Mouse (Mus musculus): ENCODE measurements at regions not wholly inside any gene's neighbourhood (a gene's known extent, or its start where the extent isn't known, plus 50 kb on each side); places are given as distances from the start of the nearest gene placed in this dataset.
A peak's percentile ranks its signal among the peaks of the same experiment; 100 is the strongest.

GRCm38 (mm10) chr10:43666262-43667085 lies 88.4 kb downstream of the Cd24a start:
- Histone ChIP-seq H3K4me2 (ENCODE audit: insufficient read depth, low read depth, poor library complexity, severe bottlenecking) (peak overlapping the region; percentile 90), H3K9ac (ENCODE audit: insufficient read depth, low read depth) (peak overlapping the region; percentile 68), H3K79me2 (replicated peaks; ENCODE audit: control insufficient read depth, extremely low read depth, insufficient read depth, poor library complexity, severe bottlenecking) (no peaks in the 10 kb centered on the region), H3K27me3 (replicated peaks) (peaks cover 3% of the 10 kb centered on the region), H3K36me3 (replicated peaks in 1 of 2; ENCODE audit: control insufficient read depth in 1 of 2, insufficient read depth in 1 of 2, low read length in 1 of 2) (no peaks in the 10 kb centered on the region), H3K4me3 (replicated peaks in 1 of 3; ENCODE audit: low read depth in 2 of 3, low read length in 2 of 3, poor library complexity in 1 of 3) (peak overlapping the region in 1 of 3 experiments; percentile 63), H3K4me1 (ENCODE audit: control insufficient read depth in 1 of 2, insufficient read depth in 2 of 2) (peaks cover 0 to 38% of the 10 kb centered on the region in 2 experiments; a peak in 2 of 4 replicates), H3K9me3 (replicated peaks; ENCODE audit: low read length) (no peaks in the 10 kb centered on the region), H3K27ac (ENCODE audit: insufficient read depth, low read depth) (no peak overlapping the region)
- DNase-seq (ENCODE audit: extremely low read depth) = no peak
- dilution Hi-C loops (cut with MboI; ENCODE audit: extremely low pct_ligation_motif_present, extremely low pct_unique_long_range_greater_than_20kb, low sequenced_read_pairs) = no loop called here
- in situ Hi-C loops (cut with MboI; ENCODE audit: low pct_ligation_motif_present, low pct_unique_long_range_greater_than_20kb, low sequenced_read_pairs) = no loop called here
- TF ChIP-seq MEF2A (IDR thresholded peaks at IDR 0.05; ENCODE audit: borderline replicate concordance, low read depth, low read length) (no peak), KAT2A (IDR thresholded peaks at IDR 0.05; ENCODE audit: insufficient replicate concordance, low read length) (no peak)

GRCm38 (mm10) chr10:43667086-43667690 lies 89.1 kb downstream of the Cd24a start:
- Histone ChIP-seq H3K9ac (ENCODE audit: insufficient read depth, low read depth) (peak overlapping the region; percentile 68), H3K36me3 (replicated peaks in 1 of 2; ENCODE audit: control insufficient read depth in 1 of 2, insufficient read depth in 1 of 2, low read length in 1 of 2) (no peaks in the 10 kb centered on the region)

GRCm38 (mm10) chr10:43667732-43668247 lies 89.7 kb downstream of the Cd24a start:
- DNase-seq (ENCODE audit: extremely low read depth) = no peak
- Histone ChIP-seq H3K4me1 (ENCODE audit: control insufficient read depth in 1 of 2, insufficient read depth in 2 of 2) (peaks cover 4 to 51% of the 10 kb centered on the region in 2 experiments; a peak in 2 of 4 replicates), H3K4me3 (replicated peaks in 1 of 3; ENCODE audit: low read depth in 2 of 3, low read length in 2 of 3, poor library complexity in 1 of 3) (peak overlapping the region in 2 of 3 experiments; percentile 30 to 63), H3K27ac (ENCODE audit: insufficient read depth, low read depth) (peak overlapping the region; percentile 37; the same call in 1 of the 2 replicates), H3K9ac (ENCODE audit: insufficient read depth, low read depth) (peak overlapping the region; percentile 68), H3K4me2 (ENCODE audit: insufficient read depth, low read depth, poor library complexity, severe bottlenecking) (peak overlapping the region; percentile 90), H3K36me3 (replicated peaks in 1 of 2; ENCODE audit: control insufficient read depth in 1 of 2, insufficient read depth in 1 of 2, low read length in 1 of 2) (no peaks in the 10 kb centered on the region), H3K27me3 (replicated peaks) (peaks cover 3% of the 10 kb centered on the region), H3K9me3 (replicated peaks; ENCODE audit: low read length) (no peaks in the 10 kb centered on the region), H3K79me2 (replicated peaks; ENCODE audit: control insufficient read depth, extremely low read depth, insufficient read depth, poor library complexity, severe bottlenecking) (no peaks in the 10 kb centered on the region)
- in situ Hi-C loops (cut with MboI; ENCODE audit: low pct_ligation_motif_present, low pct_unique_long_range_greater_than_20kb, low sequenced_read_pairs) (no loop called here), dilution Hi-C loops (cut with MboI; ENCODE audit: extremely low pct_ligation_motif_present, extremely low pct_unique_long_range_greater_than_20kb, low sequenced_read_pairs) (no loop called here)
- TF ChIP-seq TCF12 (IDR thresholded peaks at IDR 0.05; ENCODE audit: low read depth, low read length) = no peak
- TF ChIP-seq IRF4 (IDR thresholded peaks at IDR 0.05; ENCODE audit: low read depth, low read length) = 0 out of 2 replicates have a peak, but pooled peaks have one; percentile 5
- TF ChIP-seq ZKSCAN1 (IDR thresholded peaks at IDR 0.05; ENCODE audit: borderline replicate concordance, low read depth, low read length) = no peak
- no peak for TF ChIP-seq RAD21 (IDR thresholded peaks at IDR 0.05; ENCODE audit: low read depth, low read length)
- TF ChIP-seq JUND (conservative IDR thresholded peaks at IDR 0.05; ENCODE audit: low read depth, low read length) = peak; percentile 8; the same call in 1 of the 2 replicates
- no peak for TF ChIP-seq RCOR1 (conservative IDR thresholded peaks at IDR 0.05; ENCODE audit: low read depth, low read length)
- 0 out of 2 replicates have a peak, but pooled peaks have one; percentile 14 for TF ChIP-seq HCFC1 (IDR thresholded peaks at IDR 0.05; ENCODE audit: low read depth, low read length)
- TF ChIP-seq EP300 (IDR thresholded peaks at IDR 0.05; ENCODE audit: low read length) = 0 out of 2 replicates have a peak, but pooled peaks have one; percentile 46
- TF ChIP-seq ELF1 (IDR thresholded peaks at IDR 0.05; ENCODE audit: low read depth, low read length) = peak; percentile 25; the same call in 1 of the 2 replicates
- TF ChIP-seq MAZ (IDR thresholded peaks at IDR 0.05; ENCODE audit: low read depth, low read length) = peak; percentile 46; the same call in 1 of the 2 replicates
- TF ChIP-seq KAT2A (IDR thresholded peaks at IDR 0.05; ENCODE audit: insufficient replicate concordance, low read length) = no peak
- TF ChIP-seq MYC (IDR thresholded peaks at IDR 0.05; ENCODE audit: low read depth, low read length) = no peak
- TF ChIP-seq POLR2A (IDR thresholded peaks at IDR 0.05; ENCODE audit: low read depth, low read length) = no peak
- TF ChIP-seq GABPA (IDR thresholded peaks at IDR 0.05; ENCODE audit: insufficient replicate concordance, low read depth, low read length) = no peak

More at GRCm38 (mm10) chr10:43667086-43667690, 89.1 kb downstream of the Cd24a start:
- DNase-seq (ENCODE audit: extremely low read depth) = no peak
- TF ChIP-seq SMC3 (IDR thresholded peaks at IDR 0.05; ENCODE audit: low read depth, low read length) (no peak), JUN (IDR thresholded peaks at IDR 0.05; ENCODE audit: insufficient read depth, low read depth, low read length) (no peak), ETS1 (conservative IDR thresholded peaks at IDR 0.05; ENCODE audit: low read depth, low read length) (no peak), IRF4 (IDR thresholded peaks at IDR 0.05; ENCODE audit: low read depth, low read length) (0 out of 2 replicates have a peak, but pooled peaks have one; percentile 8), HCFC1 (IDR thresholded peaks at IDR 0.05; ENCODE audit: low read depth, low read length) (no peak), NELFE (IDR thresholded peaks at IDR 0.05; ENCODE audit: low read depth, low read length) (peak; percentile 40; the same call in 1 of the 2 replicates), USF1 (IDR thresholded peaks at IDR 0.05; ENCODE audit: low read depth, low read length) (no peak), BHLHE40 (IDR thresholded peaks at IDR 0.05; ENCODE audit: low read depth, low read length) (0 out of 2 replicates have a peak, but pooled peaks have one; percentile 14), SIN3A (IDR thresholded peaks at IDR 0.05; ENCODE audit: low read length) (no peak; the same call in 1 of the 2 replicates), EP300 (IDR thresholded peaks at IDR 0.05; ENCODE audit: low read length) (no peak), ZKSCAN1 (IDR thresholded peaks at IDR 0.05; ENCODE audit: borderline replicate concordance, low read depth, low read length) (no peak), TCF12 (IDR thresholded peaks at IDR 0.05; ENCODE audit: low read depth, low read length) (peak; percentile 34; the same call in 1 of the 2 replicates), USF2 (conservative IDR thresholded peaks at IDR 0.05; ENCODE audit: low read depth, low read length) (no peak), MYC (IDR thresholded peaks at IDR 0.05; ENCODE audit: low read depth, low read length) (no peak)
- H3K27me3 ChIP-seq (replicated peaks) = peaks cover 3% of the 10 kb centered on the region
- peak overlapping the region; percentile 90 for H3K4me2 ChIP-seq (ENCODE audit: insufficient read depth, low read depth, poor library complexity, severe bottlenecking)
- peak overlapping the region; percentile 21 to 63 (median 30) for H3K4me3 ChIP-seq (replicated peaks in 1 of 3; ENCODE audit: low read depth in 2 of 3, low read length in 2 of 3, poor library complexity in 1 of 3)
- peaks cover 2 to 45% of the 10 kb centered on the region in 2 experiments; a peak in 2 of 4 replicates for H3K4me1 ChIP-seq (ENCODE audit: control insufficient read depth in 1 of 2, insufficient read depth in 2 of 2)
- no peaks in the 10 kb centered on the region for H3K79me2 ChIP-seq (replicated peaks; ENCODE audit: control insufficient read depth, extremely low read depth, insufficient read depth, poor library complexity, severe bottlenecking)
- H3K9me3 ChIP-seq (replicated peaks; ENCODE audit: low read length) = no peaks in the 10 kb centered on the region
- in situ Hi-C loops (cut with MboI; ENCODE audit: low pct_ligation_motif_present, low pct_unique_long_range_greater_than_20kb, low sequenced_read_pairs) = no loop called here
- dilution Hi-C loops (cut with MboI; ENCODE audit: extremely low pct_ligation_motif_present, extremely low pct_unique_long_range_greater_than_20kb, low sequenced_read_pairs) = no loop called here
- peak overlapping the region; percentile 10; the same call in 1 of the 2 replicates for H3K27ac ChIP-seq (ENCODE audit: insufficient read depth, low read depth)
